Mouse (Mus musculus) embryonic fibroblast, embryonic 13.5 days (primary cell): ENCODE data around the gene Opa3.

ENCODE experiments used
- CTCF ChIP-seq: IDR thresholded peaks from 2 replicates; pipeline ENCODE4 v1.5.1; 2011; ENCODE audit warnings: mild to moderate bottlenecking, control low read depth, low read length, moderate library complexity, borderline replicate concordance; ENCODE audit not compliant: insufficient read depth
- POLR2A ChIP-seq: IDR thresholded peaks from 2 replicates; pipeline ENCODE4 v1.6.1; 2011; ENCODE audit warnings: low read depth, mild to moderate bottlenecking, control low read depth, low read length, moderate library complexity

- no peak for TF ChIP-seq POLR2A
- no peak for TF ChIP-seq CTCF
These were observed 10.2 kb upstream of the Opa3 start for GRCm38 (mm10) chr7:19217944-19218343.
